Mouse (Mus musculus): Measurements from ENCODE around the gene Tgfbi. TPM values are rescaled to one million over a fixed set of nuclear protein-coding genes. Genes with fewer than 3 reads are reported as not detected.

The Tgfbi gene
- polyA plus RNA-seq, 1 experiment from 2014 or later: 116 TPM

- no peaks in the 10 kb centered on the region for H3K9me3 ChIP-seq (replicated peaks; ENCODE audit: low read length)
- ATAC-seq (replicated peaks; ENCODE audit: low FRiP score, low read depth) (0 out of 2 replicates have a peak, but pooled peaks have one; percentile 3), DNase-seq (ENCODE audit: low spot score) (peak; percentile 80)
- H3K4me1 ChIP-seq (replicated peaks; ENCODE audit: insufficient read depth, low read length): peaks cover 9% of the 10 kb centered on the region
- H3K27me3 ChIP-seq (ENCODE audit: insufficient read depth, low read length): no peaks in the 10 kb centered on the region
- TF ChIP-seq CTCF (IDR thresholded peaks at IDR 0.05; ENCODE audit: low read depth): no peak
- H3K4me3 ChIP-seq (replicated peaks; ENCODE audit: low read depth, low read length): no peak overlapping the region
- H3K27ac ChIP-seq: peak overlapping the region; percentile 50; the same call in 1 of the 2 replicates
- H3K9ac ChIP-seq (ENCODE audit: low read depth, low read length): no peak overlapping the region
- WGBS: 31% methylated on average over 3 of the region's 3 CpGs
- H3K36me3 ChIP-seq (ENCODE audit: insufficient read depth, low read length): no peaks in the 10 kb centered on the region
- no peak overlapping the region for H3K4me2 ChIP-seq (ENCODE audit: low read length)
These were observed 26.6 kb upstream of the Tgfbi start for GRCm38 (mm10) chr13:56582720-56583119.

GRCm38 (mm10) chr13:56586046-56586445 is 23.3 kb upstream of the Tgfbi start:
- Histone ChIP-seq H3K4me3 (replicated peaks; ENCODE audit: low read depth, low read length) (no peak overlapping the region), H3K4me2 (ENCODE audit: low read length) (no peak overlapping the region), H3K4me1 (replicated peaks; ENCODE audit: insufficient read depth, low read length) (peaks cover 12% of the 10 kb centered on the region), H3K9ac (ENCODE audit: low read depth, low read length) (no peak overlapping the region), H3K36me3 (ENCODE audit: insufficient read depth, low read length) (no peaks in the 10 kb centered on the region), H3K27me3 (ENCODE audit: insufficient read depth, low read length) (0 out of 2 replicates have a peak, but pooled peaks cover 1% of the 10 kb centered on the region), H3K9me3 (replicated peaks; ENCODE audit: low read length) (no peaks in the 10 kb centered on the region), H3K27ac (no peak overlapping the region)
- no peak for DNase-seq (ENCODE audit: low spot score)
- no peak for ATAC-seq (replicated peaks; ENCODE audit: low FRiP score, low read depth)
- no peak for TF ChIP-seq CTCF (IDR thresholded peaks at IDR 0.05; ENCODE audit: low read depth)
- WGBS: 46% methylated on average over 3 of the region's 3 CpGs

- peaks cover 3% of the 10 kb centered on the region; the same call in 1 of the 2 replicates for H3K4me1 ChIP-seq (replicated peaks; ENCODE audit: insufficient read depth, low read length)
These were observed 20.7 kb upstream of the Tgfbi start for GRCm38 (mm10) chr13:56588454-56589117.

GRCm38 (mm10) chr13:56590202-56590601 is 19.1 kb upstream of the Tgfbi start:
- no peak overlapping the region for H3K4me2 ChIP-seq (ENCODE audit: low read length)
- TF ChIP-seq CTCF (IDR thresholded peaks at IDR 0.05; ENCODE audit: low read depth): no peak
- no peaks in the 10 kb centered on the region for H3K36me3 ChIP-seq (ENCODE audit: insufficient read depth, low read length)
- H3K27me3 ChIP-seq (ENCODE audit: insufficient read depth, low read length): 0 out of 2 replicates have a peak, but pooled peaks cover 3% of the 10 kb centered on the region
- H3K4me3 ChIP-seq (replicated peaks; ENCODE audit: low read depth, low read length): no peak overlapping the region
- no peak overlapping the region for H3K27ac ChIP-seq
- WGBS: 64% methylated on average over 5 of the region's 5 CpGs
- no peak overlapping the region for H3K9ac ChIP-seq (ENCODE audit: low read depth, low read length)
- peaks cover 8% of the 10 kb centered on the region; the same call in 1 of the 2 replicates for H3K4me1 ChIP-seq (replicated peaks; ENCODE audit: insufficient read depth, low read length)
- ATAC-seq (replicated peaks; ENCODE audit: low FRiP score, low read depth) (no peak), DNase-seq (ENCODE audit: low spot score) (no peak)
- no peaks in the 10 kb centered on the region for H3K9me3 ChIP-seq (replicated peaks; ENCODE audit: low read length)

More at GRCm38 (mm10) chr13:56588454-56589117, 20.7 kb upstream of the Tgfbi start:
- H3K9me3 ChIP-seq (replicated peaks; ENCODE audit: low read length): no peaks in the 10 kb centered on the region
- 0 out of 2 replicates have a peak, but pooled peaks cover 3% of the 10 kb centered on the region for H3K27me3 ChIP-seq (ENCODE audit: insufficient read depth, low read length)
- H3K27ac ChIP-seq: no peak overlapping the region
- H3K4me3 ChIP-seq (replicated peaks; ENCODE audit: low read depth, low read length): no peak overlapping the region
- WGBS: 54% methylated on average over 14 of the region's 14 CpGs
- DNase-seq (ENCODE audit: low spot score) (no peak), ATAC-seq (replicated peaks; ENCODE audit: low FRiP score, low read depth) (no peak)
- no peaks in the 10 kb centered on the region for H3K36me3 ChIP-seq (ENCODE audit: insufficient read depth, low read length)
- TF ChIP-seq CTCF (IDR thresholded peaks at IDR 0.05; ENCODE audit: low read depth): no peak
- no peak overlapping the region for H3K4me2 ChIP-seq (ENCODE audit: low read length)
- no peak overlapping the region for H3K9ac ChIP-seq (ENCODE audit: low read depth, low read length)

- no peak overlapping the region for H3K4me3 ChIP-seq (replicated peaks; ENCODE audit: low read depth, low read length)
- H3K9me3 ChIP-seq (replicated peaks; ENCODE audit: low read length): no peaks in the 10 kb centered on the region
- no peak for TF ChIP-seq CTCF (IDR thresholded peaks at IDR 0.05; ENCODE audit: low read depth)
- ATAC-seq (replicated peaks; ENCODE audit: low FRiP score, low read depth) (no peak), DNase-seq (ENCODE audit: low spot score) (no peak)
- 75% methylated on average over 8 of the region's 8 CpGs for WGBS
- no peak overlapping the region for H3K27ac ChIP-seq
- H3K4me1 ChIP-seq (replicated peaks; ENCODE audit: insufficient read depth, low read length): peaks cover 8% of the 10 kb centered on the region; the same call in 1 of the 2 replicates
- no peak overlapping the region for H3K4me2 ChIP-seq (ENCODE audit: low read length)
- 0 out of 2 replicates have a peak, but pooled peaks cover 3% of the 10 kb centered on the region for H3K27me3 ChIP-seq (ENCODE audit: insufficient read depth, low read length)
- no peaks in the 10 kb centered on the region for H3K36me3 ChIP-seq (ENCODE audit: insufficient read depth, low read length)
- H3K9ac ChIP-seq (ENCODE audit: low read depth, low read length): no peak overlapping the region
These were observed 18.1 kb upstream of the Tgfbi start for GRCm38 (mm10) chr13:56591191-56591590.

- ATAC-seq (replicated peaks; ENCODE audit: low FRiP score, low read depth): no peak
- Histone ChIP-seq H3K27me3 (ENCODE audit: insufficient read depth, low read length) (0 out of 2 replicates have a peak, but pooled peaks cover 3% of the 10 kb centered on the region), H3K9me3 (replicated peaks; ENCODE audit: low read length) (no peaks in the 10 kb centered on the region), H3K4me2 (ENCODE audit: low read length) (no peak overlapping the region), H3K4me3 (replicated peaks; ENCODE audit: low read depth, low read length) (no peak overlapping the region), H3K36me3 (ENCODE audit: insufficient read depth, low read length) (no peaks in the 10 kb centered on the region), H3K27ac (no peak overlapping the region), H3K9ac (ENCODE audit: low read depth, low read length) (no peak overlapping the region), H3K4me1 (replicated peaks; ENCODE audit: insufficient read depth, low read length) (peaks cover 8% of the 10 kb centered on the region; the same call in 1 of the 2 replicates)
- no peak for TF ChIP-seq CTCF (IDR thresholded peaks at IDR 0.05; ENCODE audit: low read depth)
- DNase-seq (ENCODE audit: low spot score): no peak
- 39% methylated on average over 2 of the region's 2 CpGs for WGBS
These were observed 17.4 kb upstream of the Tgfbi start for GRCm38 (mm10) chr13:56591939-56592338.
